Mouse (Mus musculus) midbrain, embryonic 12.5 days (tissue): ENCODE measurements around the gene Rbfox3. TPM values are rescaled to one million over a fixed set of nuclear protein-coding genes. Genes with fewer than 3 reads are reported as not detected.

Experiments
- ATAC-seq: fragments of 200-750 bp; cut with Nextera tagmentation; 2 replicates; pipeline ENCODE4 v1.8.0; 2017; ENCODE audit warnings: low read depth, moderate TSS enrichment, moderate library complexity; ENCODE audit not compliant: low FRiP score
- H3K27ac ChIP-seq: fragments of 300-500 bp; sonication (generic); replicated peaks from 2 replicates; pipeline ENCODE4 v1.5.1; 2016; ENCODE audit warnings: mild to moderate bottlenecking
- H3K27me3 ChIP-seq: fragments of 300-500 bp; sonication (generic); 2 replicates; pipeline ENCODE4 v1.6.1; 2016; ENCODE audit warnings: mild to moderate bottlenecking
- H3K36me3 ChIP-seq: fragments of 300-500 bp; sonication (generic); 2 replicates; pipeline ENCODE4 v1.6.1; 2016
- H3K4me1 ChIP-seq: fragments of 300-500 bp; sonication (generic); 2 replicates; pipeline ENCODE4 v1.6.1; 2016
- H3K4me2 ChIP-seq: fragments of 300-500 bp; sonication (generic); replicated peaks from 2 replicates; pipeline ENCODE4 v1.6.1; 2016; ENCODE audit warnings: mild to moderate bottlenecking, moderate library complexity
- H3K4me3 ChIP-seq: fragments of 300-500 bp; sonication (generic); 2 replicates; pipeline ENCODE4 v1.5.1; 2016; ENCODE audit warnings: mild to moderate bottlenecking
- H3K9ac ChIP-seq: fragments of 300-500 bp; sonication (generic); replicated peaks from 2 replicates; pipeline ENCODE4 v1.6.1; 2016; ENCODE audit warnings: mild to moderate bottlenecking, moderate library complexity
- H3K9me3 ChIP-seq: fragments of 300-500 bp; sonication (generic); 2 replicates; pipeline ENCODE4 v1.6.1; 2016; ENCODE audit warnings: mild to moderate bottlenecking
- WGBS: fragments of 180-500 bp; shearing (Covaris S2); methylation state at CpG from one replicate; pipeline ENCODE4 v1.1.7; 2016; 5-methylcytosine and 5-hydroxymethylcytosine counted together
- polyA plus RNA-seq: library from polyadenylated mRNA; unstranded; fragments of >200 nt; fragmentation: Nextera tagmentation; extraction: Ambion mirVana; gene quantifications from 2 replicates; pipeline ENCODE4 v1.2.1, GENCODE M21; 2016

The Rbfox3 gene
- polyA plus RNA-seq, 1 experiment from 2014 or later = 16.0 TPM

DNA sequence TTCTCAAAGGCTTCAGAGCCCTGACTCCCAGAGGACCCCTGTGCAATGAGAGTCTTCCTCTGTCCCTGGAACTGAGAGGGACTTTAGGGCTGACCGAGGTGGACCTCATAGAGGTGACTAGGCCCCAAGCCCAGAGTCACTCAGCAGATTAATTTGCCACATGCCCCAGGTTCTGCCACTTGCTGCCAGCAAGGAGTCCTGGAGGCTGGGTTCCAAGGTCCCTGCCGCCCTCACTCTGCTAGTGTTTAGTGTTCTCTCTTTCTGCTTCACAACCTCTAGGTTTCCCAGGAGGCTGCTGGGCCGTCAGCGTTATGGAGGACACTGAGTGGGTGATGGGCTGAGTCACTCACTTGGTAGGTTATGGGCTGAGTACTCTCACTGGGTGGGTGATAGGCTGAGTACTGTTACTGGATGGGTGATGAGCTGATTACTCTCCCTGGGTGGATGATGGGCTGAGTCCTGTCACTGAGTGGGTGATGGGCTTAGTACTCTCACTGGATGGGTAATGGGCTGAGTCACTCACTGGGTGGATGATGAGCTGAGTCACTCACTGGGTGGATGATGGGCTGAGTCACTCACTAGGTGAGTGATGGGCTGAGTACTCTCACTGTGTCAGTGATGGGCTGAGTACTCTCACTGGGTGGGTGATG lies 387.8 kb downstream of the Rbfox3 start:
- H3K27me3 ChIP-seq = peaks cover 18% of the 10 kb centered on the region; the same call in 1 of the 2 replicates
- no peaks in the 10 kb centered on the region for H3K36me3 ChIP-seq
- no peak overlapping the region for H3K9ac ChIP-seq
- no peaks in the 10 kb centered on the region for H3K9me3 ChIP-seq
- no peak overlapping the region for H3K27ac ChIP-seq
- no peak overlapping the region for H3K4me2 ChIP-seq
- 90% methylated on average over 4 of the region's 4 CpGs for WGBS
- ATAC-seq = no peak
- H3K4me3 ChIP-seq = no peak overlapping the region
- peaks cover 9% of the 10 kb centered on the region; the same call in 1 of the 2 replicates for H3K4me1 ChIP-seq

DNA sequence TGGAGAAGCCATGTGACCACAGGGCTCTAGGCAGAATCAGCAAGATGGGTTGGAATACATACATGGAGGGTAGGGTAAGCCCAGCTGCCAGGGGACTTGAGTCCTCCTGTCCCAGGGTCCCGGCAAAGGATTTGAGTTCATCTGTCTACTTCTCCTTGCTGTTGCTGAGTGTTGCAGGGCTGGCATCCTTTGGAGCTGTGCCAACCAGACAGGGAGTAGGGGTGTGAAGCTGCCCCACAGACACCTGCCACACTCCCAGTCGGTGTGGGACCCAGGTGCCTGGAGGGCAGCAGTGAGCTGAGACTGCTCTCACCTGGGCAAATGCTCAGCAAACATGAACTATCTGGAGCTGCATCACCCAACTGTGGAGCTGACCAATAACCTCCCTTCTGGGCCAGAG lies 390.5 kb downstream of the Rbfox3 start:
- peaks cover 9% of the 10 kb centered on the region for H3K4me1 ChIP-seq
- 100% methylated on average over 2 of the region's 2 CpGs for WGBS
- H3K9ac ChIP-seq = no peak overlapping the region
- H3K9me3 ChIP-seq = no peaks in the 10 kb centered on the region
- no peak overlapping the region for H3K4me3 ChIP-seq
- H3K36me3 ChIP-seq = no peaks in the 10 kb centered on the region
- ATAC-seq = no peak
- no peak overlapping the region for H3K4me2 ChIP-seq
- H3K27me3 ChIP-seq = peaks cover 15% of the 10 kb centered on the region; the same call in 1 of the 2 replicates
- no peak overlapping the region for H3K27ac ChIP-seq

DNA sequence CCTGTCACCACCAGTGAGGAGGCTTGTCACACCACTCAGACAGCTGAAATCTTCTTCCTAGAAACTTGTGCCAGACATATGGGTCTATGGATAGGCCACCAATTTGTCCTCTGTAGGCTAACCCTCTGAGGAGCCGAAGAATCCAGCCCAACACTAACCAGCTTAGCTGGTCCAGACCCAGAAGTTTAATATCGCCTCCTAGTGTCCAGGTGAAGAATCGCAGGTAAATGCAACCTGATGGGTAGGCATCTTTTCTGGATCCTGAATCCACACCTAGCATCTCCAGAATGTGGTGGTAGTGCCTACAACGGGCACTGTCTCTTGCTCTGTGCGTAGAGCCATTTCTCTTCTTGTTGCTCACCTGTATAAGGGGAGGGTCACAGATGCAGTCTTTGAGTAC lies 391.1 kb downstream of the Rbfox3 start:
- ATAC-seq = no peak
- WGBS = 56% methylated on average over 5 of the region's 5 CpGs

DNA sequence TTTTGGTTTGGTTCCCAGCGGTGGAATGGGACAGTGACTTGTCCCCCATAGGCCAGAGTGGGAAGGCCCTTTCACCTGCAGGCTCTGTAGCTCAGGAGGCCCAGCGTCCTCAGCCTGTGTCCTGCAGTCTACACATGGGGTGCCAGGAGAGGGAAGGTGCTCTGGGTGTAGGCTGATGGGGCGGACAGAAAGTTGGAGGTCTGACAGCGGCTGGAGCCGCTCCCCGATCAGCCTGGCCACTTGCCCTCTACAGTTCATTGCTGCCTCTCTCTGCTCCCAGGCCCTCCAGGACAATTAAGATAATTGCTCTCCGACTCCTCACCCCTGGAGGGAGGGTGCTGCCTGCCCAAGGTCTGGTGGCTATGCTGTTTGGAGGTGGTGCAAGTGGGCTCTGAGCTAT lies 392.7 kb downstream of the Rbfox3 start:
- H3K27ac ChIP-seq = no peak overlapping the region
- H3K9ac ChIP-seq = no peak overlapping the region
- H3K27me3 ChIP-seq = 0 out of 2 replicates have a peak, but pooled peaks cover 7% of the 10 kb centered on the region
- no peaks in the 10 kb centered on the region for H3K9me3 ChIP-seq
- WGBS = 77% methylated on average over 7 of the region's 7 CpGs
- H3K4me2 ChIP-seq = no peak overlapping the region
- no peak overlapping the region for H3K4me3 ChIP-seq
- H3K36me3 ChIP-seq = no peaks in the 10 kb centered on the region
- no peak for ATAC-seq
- H3K4me1 ChIP-seq = peaks cover 3% of the 10 kb centered on the region

More for the DNA sequence above, 391.1 kb downstream of the Rbfox3 start:
- H3K27ac ChIP-seq = no peak overlapping the region
- no peaks in the 10 kb centered on the region for H3K36me3 ChIP-seq
- H3K9me3 ChIP-seq = no peaks in the 10 kb centered on the region
- peaks cover 6% of the 10 kb centered on the region for H3K4me1 ChIP-seq
- peaks cover 10% of the 10 kb centered on the region; the same call in 1 of the 2 replicates for H3K27me3 ChIP-seq
- no peak overlapping the region for H3K4me3 ChIP-seq
- no peak overlapping the region for H3K9ac ChIP-seq
- H3K4me2 ChIP-seq = no peak overlapping the region

DNA sequence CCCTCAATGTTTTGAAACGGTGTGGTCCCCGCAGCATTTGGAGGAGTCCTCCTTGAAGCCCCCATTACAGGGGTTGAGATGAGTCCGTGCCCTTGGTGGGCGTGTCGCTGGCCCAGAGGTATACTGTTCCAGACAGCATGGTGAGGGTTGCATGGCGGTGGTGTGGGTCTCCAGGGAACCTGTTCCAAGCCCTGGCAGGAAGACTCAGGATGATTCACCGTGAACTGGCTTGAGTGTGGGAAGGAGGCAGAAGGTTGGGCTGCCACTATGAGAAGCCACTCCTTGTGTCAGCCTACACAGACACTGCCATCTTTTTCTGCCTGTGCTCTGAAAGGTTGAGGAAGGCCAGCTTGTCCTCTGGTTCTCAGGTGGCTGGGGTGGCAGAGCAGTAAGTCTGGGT lies 393.5 kb downstream of the Rbfox3 start:
- no peak overlapping the region for H3K4me3 ChIP-seq
- peaks cover 6% of the 10 kb centered on the region for H3K4me1 ChIP-seq
- 88% methylated on average over 7 of the region's 7 CpGs for WGBS
- H3K36me3 ChIP-seq = no peaks in the 10 kb centered on the region
- H3K27me3 ChIP-seq = 0 out of 2 replicates have a peak, but pooled peaks cover 12% of the 10 kb centered on the region
- no peaks in the 10 kb centered on the region for H3K9me3 ChIP-seq
- no peak overlapping the region for H3K27ac ChIP-seq
- no peak for ATAC-seq
- H3K4me2 ChIP-seq = no peak overlapping the region
- no peak overlapping the region for H3K9ac ChIP-seq

DNA sequence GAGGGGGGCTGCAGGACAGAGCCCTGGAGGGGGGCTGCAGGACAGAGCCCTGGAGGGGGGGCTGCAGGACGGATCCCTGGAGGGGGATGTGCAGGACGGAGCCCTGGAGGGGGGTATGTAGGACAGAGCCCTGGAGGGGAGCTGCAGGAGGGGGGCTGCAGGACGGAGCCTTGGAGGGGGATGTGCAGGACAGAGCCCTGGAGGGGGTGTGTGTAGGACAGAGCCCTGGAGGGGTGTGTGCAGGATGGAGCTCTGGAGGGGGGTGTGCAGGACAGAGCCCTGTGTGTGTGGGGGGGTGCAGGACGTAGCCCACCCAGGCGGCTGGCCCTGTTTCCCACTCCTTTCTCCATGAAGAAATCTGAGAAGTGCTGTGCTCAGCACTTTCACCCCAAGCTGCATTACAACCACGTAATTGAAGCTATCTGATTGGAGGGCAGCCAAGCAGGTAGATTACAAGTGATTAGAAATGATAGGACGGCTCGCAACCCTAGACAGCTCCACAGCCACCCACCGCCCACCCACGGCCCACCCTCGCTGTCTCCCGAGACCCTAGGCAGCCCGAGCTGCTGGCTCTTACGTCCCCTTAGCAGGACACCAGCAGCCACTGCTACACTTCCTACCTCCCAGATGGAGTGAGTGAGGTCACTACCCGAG lies 399.0 kb downstream of the Rbfox3 start:
- no peak overlapping the region for H3K4me2 ChIP-seq
- H3K9ac ChIP-seq = 0 out of 2 replicates have a peak overlapping the region, but pooled peaks have one; percentile 28
- no peak overlapping the region for H3K27ac ChIP-seq

DNA sequence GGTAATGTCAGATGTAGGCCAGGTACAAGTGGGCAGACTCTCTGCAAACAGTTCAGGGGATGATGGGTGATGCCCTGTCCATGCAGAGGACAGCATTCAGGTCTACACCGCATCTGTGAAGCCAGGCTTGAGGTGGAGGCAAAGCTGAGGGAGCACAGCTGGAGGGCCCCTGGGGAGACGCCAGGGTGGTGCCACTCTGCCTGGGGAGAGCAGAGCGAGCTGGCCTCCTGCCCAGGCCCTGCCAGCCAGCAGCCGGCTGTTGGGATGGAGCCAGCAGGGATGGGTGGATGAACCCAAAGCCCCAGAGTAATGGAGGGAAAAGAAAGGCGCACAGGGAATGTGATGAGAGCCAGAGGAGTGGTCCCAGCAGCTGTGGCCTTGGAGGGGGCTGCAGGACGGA lies 399.5 kb downstream of the Rbfox3 start:
- no peak overlapping the region for H3K27ac ChIP-seq
- H3K27me3 ChIP-seq = peaks cover 13% of the 10 kb centered on the region
- no peaks in the 10 kb centered on the region for H3K36me3 ChIP-seq
- no peak overlapping the region for H3K4me3 ChIP-seq
- H3K4me1 ChIP-seq = peaks cover 20% of the 10 kb centered on the region
- H3K4me2 ChIP-seq = no peak overlapping the region
- 0 out of 2 replicates have a peak overlapping the region, but pooled peaks have one; percentile 28 for H3K9ac ChIP-seq
- no peaks in the 10 kb centered on the region for H3K9me3 ChIP-seq
- 69% methylated on average over 6 of the region's 6 CpGs for WGBS
- ATAC-seq = no peak

More for the DNA sequence above, 399.0 kb downstream of the Rbfox3 start:
- no peaks in the 10 kb centered on the region for H3K9me3 ChIP-seq
- 61% methylated on average over 15 of the region's 15 CpGs for WGBS
- peaks cover 9% of the 10 kb centered on the region; the same call in 1 of the 2 replicates for H3K27me3 ChIP-seq
- ATAC-seq = no peak
- H3K4me1 ChIP-seq = peaks cover 20% of the 10 kb centered on the region
- no peaks in the 10 kb centered on the region for H3K36me3 ChIP-seq
- H3K4me3 ChIP-seq = no peak overlapping the region

DNA sequence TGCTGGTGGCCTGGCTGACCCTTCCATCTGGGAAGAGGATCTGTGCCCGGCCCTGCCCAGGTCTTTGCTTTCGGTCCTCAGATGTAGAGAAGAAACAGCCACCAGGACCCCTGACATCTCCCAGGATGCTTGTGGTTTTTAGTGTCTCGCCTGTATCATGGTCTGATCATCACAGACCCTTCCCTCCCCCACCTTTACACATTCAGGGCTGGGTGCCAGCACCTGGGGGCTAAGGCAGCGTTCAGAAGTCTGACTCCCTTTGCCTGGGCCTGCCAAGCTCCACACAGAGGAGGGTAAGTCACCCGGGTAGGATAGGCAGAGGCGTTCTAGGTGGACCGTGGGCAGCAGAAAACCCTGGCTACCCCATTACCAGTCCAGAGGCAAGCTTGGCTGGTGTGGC lies 403.1 kb downstream of the Rbfox3 start:
- Histone ChIP-seq H3K4me1 (peaks cover 22% of the 10 kb centered on the region), H3K9me3 (no peaks in the 10 kb centered on the region), H3K4me2 (no peak overlapping the region), H3K9ac (0 out of 2 replicates have a peak overlapping the region, but pooled peaks have one; percentile 11), H3K27ac (no peak overlapping the region), H3K36me3 (no peaks in the 10 kb centered on the region), H3K27me3 (peaks cover 37% of the 10 kb centered on the region), H3K4me3 (no peak overlapping the region)
- no peak for ATAC-seq
- WGBS = 71% methylated on average over 7 of the region's 7 CpGs

DNA sequence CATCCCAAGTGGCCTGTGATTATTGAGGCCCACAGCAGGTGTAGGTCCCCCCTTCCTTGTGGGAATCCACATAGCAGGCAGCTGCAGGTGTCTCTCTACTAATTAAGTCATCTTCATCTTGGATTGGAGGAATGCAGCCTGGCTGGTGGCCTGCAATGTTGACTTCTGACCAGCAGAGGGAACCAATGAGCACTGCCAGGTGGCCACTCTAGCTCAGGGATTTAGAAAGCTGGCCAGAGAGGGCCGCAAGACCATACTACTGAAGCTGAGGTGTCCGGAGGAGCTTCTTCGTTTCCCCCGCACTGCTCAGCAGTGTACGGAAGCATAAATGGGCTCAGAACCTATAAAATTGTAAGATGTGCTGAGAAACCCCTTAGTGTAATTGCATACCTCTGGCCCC lies 403.5 kb downstream of the Rbfox3 start:
- Histone ChIP-seq H3K27ac (0 out of 2 replicates have a peak overlapping the region, but pooled peaks have one; percentile 26), H3K27me3 (peaks cover 37% of the 10 kb centered on the region), H3K36me3 (no peaks in the 10 kb centered on the region), H3K9ac (no peak overlapping the region), H3K4me1 (peaks cover 24% of the 10 kb centered on the region), H3K9me3 (no peaks in the 10 kb centered on the region), H3K4me3 (no peak overlapping the region), H3K4me2 (no peak overlapping the region)
- 37% methylated on average over 5 of the region's 5 CpGs for WGBS
- 0 out of 2 replicates have a peak, but pooled peaks have one; percentile 21 for ATAC-seq

DNA sequence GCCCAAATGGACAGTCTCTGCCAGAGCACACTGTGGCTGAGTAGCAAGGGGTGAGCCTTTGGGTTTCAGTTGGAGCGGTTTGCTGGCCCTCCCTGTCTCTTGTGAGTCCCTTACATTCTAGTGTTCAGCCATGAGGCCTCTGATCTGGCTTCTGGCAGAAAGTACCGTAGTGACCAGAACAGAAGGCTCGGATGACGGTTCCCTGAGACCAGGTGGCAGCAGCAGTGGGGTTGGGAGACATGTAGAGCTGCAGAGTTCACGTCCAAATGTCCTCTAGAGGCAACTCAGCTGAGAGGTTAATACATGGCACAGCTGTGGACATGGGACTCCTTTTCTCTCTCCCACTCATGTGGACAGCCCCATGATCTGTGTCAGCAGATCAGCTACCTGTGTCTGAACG lies 404.3 kb downstream of the Rbfox3 start:
- H3K27ac ChIP-seq = no peak overlapping the region
- ATAC-seq = no peak
- peaks cover 40% of the 10 kb centered on the region for H3K27me3 ChIP-seq
- 91% methylated on average over 6 of the region's 6 CpGs for WGBS
- H3K4me3 ChIP-seq = no peak overlapping the region
- H3K9me3 ChIP-seq = no peaks in the 10 kb centered on the region
- no peak overlapping the region for H3K4me2 ChIP-seq
- no peak overlapping the region for H3K9ac ChIP-seq
- H3K36me3 ChIP-seq = no peaks in the 10 kb centered on the region
- peaks cover 16% of the 10 kb centered on the region for H3K4me1 ChIP-seq

DNA sequence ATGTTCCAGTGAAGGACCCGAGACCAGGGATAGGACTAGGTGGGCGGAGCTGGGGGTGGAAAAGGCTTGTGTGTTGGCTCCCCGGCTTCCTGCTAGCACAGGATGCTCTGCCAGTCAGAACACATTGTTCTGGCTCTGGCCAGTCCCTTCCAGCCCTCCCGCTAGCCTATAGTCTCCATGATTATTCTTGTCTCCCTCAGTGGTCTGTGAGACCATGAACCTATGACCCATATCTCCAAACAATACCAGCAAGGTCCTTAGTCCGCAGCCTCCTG lies 407.3 kb downstream of the Rbfox3 start:
- ATAC-seq = no peak
- no peaks in the 10 kb centered on the region for H3K36me3 ChIP-seq
- H3K4me1 ChIP-seq = peaks cover 11% of the 10 kb centered on the region
- no peak overlapping the region for H3K9ac ChIP-seq
- no peak overlapping the region for H3K4me3 ChIP-seq
- H3K9me3 ChIP-seq = no peaks in the 10 kb centered on the region
- no peak overlapping the region for H3K4me2 ChIP-seq
- H3K27me3 ChIP-seq = peaks cover 41% of the 10 kb centered on the region
- no peak overlapping the region for H3K27ac ChIP-seq
- WGBS = 75% methylated on average over 5 of the region's 5 CpGs

DNA sequence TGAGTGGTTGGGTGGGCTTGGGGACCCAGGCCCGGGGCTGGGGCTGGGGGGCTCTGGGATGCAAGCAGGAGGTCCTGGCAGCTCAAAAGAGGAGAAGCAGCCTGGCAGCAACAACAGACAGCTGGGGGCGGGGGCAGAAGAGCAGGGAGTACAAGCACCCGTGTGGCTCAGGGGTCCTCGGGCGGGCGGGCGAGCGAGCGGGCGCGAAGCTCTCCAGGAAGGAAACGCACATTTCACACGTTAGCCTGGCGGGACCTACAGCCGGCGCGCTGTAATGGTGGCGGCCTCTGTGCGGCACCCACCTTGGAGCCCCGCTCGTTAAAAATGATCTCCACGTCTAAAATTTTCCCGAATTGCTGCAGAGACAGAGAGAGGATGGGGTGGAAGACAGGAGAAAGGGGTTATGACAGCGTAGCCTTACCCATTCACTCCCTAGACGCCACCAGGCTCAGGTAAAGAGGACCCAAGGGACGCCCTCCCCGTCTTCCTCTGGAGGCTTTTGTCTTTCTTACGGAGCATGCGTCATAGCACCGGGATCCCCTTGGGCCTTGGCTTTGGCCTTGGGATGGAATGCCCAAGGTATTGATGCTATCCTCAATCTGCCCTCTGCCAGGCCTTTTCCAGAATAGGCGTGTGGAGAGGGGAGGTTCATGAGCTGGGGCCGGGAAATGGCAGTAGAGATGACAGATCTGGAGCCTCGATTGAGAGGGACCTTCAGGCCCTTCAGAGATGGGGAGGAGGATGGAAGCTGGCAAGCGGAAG lies 407.8 kb downstream of the Rbfox3 start:
- WGBS = 35% methylated on average over 34 of the region's 34 CpGs
- no peak overlapping the region; the same call in 1 of the 2 replicates for H3K4me2 ChIP-seq
- H3K4me1 ChIP-seq = peaks cover 11% of the 10 kb centered on the region
- no peak for ATAC-seq
- H3K9ac ChIP-seq = no peak overlapping the region
- no peaks in the 10 kb centered on the region for H3K9me3 ChIP-seq
- no peak overlapping the region for H3K27ac ChIP-seq
- no peak overlapping the region for H3K4me3 ChIP-seq
- no peaks in the 10 kb centered on the region for H3K36me3 ChIP-seq
- H3K27me3 ChIP-seq = peaks cover 41% of the 10 kb centered on the region
